Mouse (Mus musculus): Measurements from ENCODE around the gene Igsf9.

The Igsf9 gene

DNA sequence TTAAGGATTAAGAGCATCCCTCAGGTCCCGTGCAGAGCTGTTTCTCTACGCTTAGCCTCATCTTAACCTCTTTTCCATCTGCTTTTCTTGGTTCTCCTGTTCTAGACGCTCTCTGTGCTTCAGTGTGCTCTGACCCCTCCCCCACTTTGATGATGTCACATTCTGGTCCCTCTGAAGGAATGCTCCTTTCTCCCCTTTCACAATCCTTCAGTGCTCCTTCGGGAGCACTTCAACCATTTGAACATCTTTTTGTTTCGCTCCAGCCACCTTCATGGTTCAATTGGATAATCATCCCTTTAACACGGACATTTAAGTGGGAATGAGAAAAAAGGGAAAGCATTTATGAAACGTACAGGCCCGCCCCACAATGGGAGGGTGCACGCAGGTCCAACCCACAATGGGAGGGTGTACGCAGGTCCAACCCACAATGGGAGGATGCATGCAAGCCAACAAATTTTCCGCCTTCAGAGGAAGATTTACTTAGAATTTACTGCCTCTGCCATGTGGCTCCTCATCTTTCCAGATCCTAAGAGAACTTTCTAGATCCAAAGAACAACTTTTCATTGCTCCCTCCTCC, 13.2 kb upstream of the Igsf9 start:
- DNase-seq (ENCODE audit: low read depth, low spot score), result no peak

DNA sequence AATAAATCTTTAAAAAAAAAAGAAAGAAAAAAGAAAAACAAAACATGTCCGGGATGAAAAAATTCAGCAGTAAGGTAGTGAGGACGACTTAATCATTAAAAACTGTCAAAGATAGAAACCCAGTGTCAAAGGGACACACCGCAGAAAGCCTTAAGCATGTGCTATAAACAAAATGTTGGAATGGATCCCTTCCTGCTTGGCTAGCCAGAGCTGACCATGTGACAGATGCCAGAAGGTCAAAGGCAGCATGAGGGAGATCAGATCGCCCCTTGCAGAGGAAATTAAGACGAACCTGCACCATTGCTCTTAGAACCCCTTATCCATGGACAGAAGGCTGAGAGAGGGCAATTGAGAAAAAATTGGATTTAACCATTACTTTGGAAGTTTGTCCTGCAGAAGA, 12.2 kb upstream of the Igsf9 start:
- no peak for DNase-seq (ENCODE audit: low read depth, low spot score)

DNA sequence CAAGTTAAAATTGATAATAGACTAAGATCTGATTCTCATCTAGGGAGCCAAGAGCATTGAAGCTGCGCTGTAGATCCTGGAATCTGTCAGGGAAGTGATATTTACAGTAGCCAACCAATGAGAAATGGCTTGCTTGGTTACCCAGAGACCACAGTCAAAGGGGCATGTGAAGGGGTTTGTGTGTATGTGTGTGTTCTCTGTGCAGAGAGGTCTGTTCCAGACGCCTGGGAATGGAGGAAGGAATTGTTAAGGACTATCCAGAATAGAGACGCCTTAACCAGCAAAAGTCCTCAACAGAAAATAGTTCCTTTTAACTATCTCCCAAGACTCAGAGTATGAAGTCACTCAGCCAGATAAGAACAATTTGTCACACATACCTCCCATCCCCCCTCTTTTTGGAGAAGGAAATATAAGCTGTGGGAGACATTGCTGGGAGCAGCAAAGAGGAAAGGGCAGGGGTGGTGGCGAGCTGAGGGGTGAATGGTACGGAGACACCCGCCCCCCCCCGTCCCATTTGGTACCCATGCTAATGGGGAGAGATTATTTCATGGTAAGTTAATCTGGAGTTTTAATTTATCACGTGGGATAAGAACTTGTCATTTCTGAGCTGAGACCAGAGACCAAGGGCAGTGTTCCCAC, 11.7 kb upstream of the Igsf9 start:
- no peak for DNase-seq (ENCODE audit: low read depth, low spot score)

DNA sequence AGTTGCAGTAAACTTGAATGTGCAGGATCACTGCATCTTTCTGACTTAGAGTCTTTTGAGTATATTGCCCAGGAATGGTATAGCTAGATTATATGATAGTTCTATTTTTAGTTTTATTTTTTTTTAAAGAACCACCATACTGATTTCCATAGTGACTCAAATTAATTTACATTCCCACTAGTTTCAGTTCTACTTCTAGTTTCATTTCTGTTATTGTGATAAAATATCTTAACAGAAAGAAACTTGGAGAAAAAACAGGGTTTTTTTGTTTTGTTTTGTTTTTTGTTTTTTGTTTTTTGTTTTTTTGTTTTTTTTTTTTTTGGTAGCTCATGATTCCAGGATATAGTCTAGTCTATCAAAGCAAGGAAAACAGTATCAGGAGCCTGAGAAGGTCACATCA, 8.7 kb upstream of the Igsf9 start:
- no peak for DNase-seq (ENCODE audit: low read depth, low spot score)

DNA sequence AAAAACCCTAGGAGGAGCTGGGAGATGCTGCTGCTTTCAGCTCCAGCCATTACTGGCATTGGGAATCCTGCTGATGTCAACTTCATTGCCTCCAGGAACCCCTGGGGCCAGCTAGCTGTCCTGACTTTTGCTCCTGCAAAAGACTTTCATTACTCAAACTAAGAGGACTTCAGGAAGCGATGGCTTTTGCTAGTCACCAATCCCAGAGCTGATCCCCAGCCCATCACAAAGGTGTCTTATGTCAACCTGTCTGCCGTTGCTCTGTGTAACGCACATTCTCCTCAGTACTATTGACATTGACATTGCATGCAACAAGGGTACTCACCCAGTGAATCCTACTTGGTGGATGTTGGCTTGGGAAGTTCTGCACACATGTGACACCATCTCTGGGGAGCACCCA, 7.4 kb upstream of the Igsf9 start:
- no peak for DNase-seq (ENCODE audit: low read depth, low spot score)

DNA sequence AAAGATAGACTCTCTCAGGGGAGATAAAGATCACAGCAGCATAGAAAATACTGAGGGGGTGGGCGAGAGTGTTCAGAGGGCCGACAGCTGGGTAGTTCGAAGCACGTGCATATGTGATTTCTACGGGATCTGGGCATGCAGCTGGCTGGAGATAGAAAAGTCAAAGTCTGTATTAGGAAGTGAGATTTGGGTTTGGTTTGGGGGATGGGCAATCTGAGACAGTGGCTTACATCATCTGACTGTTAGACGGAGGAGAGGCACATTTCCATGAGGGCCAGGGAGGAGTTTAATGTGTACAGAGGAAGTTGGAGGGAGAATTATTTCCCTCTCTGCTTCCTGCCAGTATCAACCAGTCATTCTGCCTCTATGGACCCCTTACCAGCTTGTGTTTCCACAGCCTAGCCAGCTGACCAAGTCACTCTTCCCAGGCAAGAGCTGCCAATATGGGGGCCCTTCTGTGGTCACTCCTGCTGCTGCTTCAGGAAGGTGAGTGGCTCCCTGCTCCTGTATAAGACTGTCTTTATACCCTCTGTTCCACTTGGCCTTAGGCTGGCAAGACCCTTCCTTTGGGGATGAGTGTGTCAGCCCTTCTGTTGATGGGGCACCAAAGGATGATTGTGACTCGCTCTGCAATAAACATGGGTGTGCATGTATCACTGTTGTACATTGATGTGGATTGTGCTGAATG, 6.4 kb upstream of the Igsf9 start, which contains the start of gene Slamf9:
Gene Slamf9 (plus strand): TSS at position 305 of the 688 bp plus-strand sequence.
- no peak for DNase-seq (ENCODE audit: low read depth, low spot score)

DNA sequence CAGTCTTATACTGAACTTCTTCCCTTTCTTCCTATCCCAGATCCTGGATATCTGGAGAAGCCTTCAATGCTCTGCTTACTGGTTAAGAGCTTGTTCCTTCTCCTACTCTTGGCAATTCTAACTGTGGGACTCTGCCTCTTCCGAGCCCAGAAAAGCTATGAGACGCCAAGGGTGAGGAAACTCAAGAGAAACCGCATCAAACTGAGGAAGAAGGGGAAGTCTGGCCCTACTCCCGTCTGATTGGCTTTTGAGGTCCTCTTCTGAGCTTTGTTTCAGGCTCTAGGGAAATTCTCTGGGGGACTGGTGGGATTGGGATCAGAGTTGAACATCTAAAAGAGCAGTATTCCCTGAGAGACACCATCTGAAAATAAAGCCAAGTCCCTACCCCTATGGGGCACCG, 3.6 kb upstream of the Igsf9 start:
- no peak for DNase-seq (ENCODE audit: low read depth, low spot score)

DNA sequence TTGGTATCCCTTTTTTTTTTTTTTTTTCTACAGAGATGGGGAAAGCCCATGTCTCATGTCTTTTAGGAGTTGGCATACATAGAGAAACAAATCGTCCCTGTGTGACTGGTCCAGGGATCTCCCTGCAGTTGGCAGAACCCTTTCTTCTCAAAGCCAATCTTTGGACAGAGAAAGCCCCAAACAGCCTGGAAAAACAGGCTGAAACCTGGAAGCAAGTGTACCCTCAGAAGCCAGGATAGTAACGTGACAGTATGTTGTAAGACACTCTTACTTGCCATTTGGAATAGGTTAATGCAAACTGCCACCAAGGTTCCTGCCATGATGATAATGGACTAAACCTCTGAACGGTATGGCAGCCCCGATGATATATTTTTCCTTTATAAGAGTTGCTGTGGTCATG, 1.2 kb upstream of the Igsf9 start:
- DNase-seq (ENCODE audit: low read depth, low spot score), result no peak

DNA sequence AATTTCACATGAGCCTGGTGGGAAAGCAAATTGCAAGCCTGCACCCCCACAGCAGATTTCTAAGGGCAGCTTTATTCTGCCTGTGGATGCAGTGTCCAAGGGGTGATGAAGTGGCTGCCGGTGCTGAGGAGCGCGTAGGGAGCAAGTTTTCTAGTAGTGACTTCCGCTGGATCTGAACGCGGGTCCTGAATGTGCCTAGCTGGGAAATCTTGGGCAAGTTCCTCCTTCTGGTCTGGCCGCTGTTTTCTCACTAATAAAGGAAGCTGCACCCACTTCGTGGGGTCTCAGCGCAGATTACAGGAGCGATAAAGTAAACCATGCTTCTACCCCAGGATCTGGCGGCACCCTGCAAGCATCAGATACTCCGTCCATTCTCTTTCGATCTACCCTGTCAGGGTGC, 477 bp upstream of the Igsf9 start:
- no peak for DNase-seq (ENCODE audit: low read depth, low spot score)

DNA sequence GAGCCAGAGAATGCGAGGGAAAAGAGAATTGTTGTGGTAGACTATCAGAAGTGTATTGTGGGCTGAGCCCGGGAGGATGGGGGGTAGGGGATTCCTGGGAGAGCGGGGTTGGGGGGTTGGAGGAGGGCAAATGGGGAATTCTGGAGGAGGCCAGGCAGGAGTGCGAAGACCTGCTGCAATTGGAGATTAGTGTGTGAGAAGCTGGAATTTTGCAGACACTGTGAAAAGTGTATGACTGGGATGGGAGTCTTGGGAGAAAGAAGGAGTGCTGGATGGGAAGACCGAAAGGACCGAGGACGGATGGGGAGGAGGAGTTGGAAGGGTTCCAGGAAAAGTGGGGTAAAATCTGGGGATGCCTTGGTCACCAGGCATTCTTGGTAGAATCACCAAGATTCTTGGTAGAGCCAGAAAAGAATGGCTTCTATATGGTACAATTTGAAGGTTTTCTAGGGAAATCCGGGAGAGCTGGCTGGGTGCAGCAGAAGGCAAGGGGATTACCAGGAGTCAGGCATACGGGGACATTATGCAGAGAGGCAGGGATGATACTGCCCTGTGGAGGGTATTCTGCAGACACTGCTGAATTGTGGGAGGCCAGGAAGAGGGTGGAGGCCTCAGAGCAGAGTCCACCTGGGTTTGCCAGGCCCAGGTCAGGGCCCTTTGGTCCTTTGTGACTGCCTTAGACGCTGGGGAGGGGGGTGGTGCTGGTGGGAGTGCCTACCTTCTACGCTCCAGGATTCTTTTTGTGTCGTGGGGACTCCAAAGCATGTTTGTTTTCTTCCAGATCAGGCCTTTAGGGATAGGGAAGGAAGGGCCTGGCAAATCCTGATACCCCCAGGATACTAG, 1.2 kb downstream of the Igsf9 start:
- no peak for DNase-seq (ENCODE audit: low read depth, low spot score)

DNA sequence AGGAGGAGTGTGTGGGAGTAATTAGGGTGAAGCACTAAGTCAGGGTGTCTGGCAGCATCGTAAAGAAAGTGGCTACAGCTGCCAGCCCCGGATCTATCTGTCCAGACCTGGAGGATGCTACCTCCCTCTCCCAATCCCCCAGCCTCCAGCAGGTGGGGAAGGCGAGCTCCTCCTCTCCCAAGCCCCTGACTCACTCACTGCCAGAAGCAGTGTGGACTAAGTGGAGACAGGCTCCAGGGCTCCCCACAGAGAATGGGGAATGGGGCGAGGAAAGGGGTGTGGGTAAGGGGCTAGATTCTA, 1.7 kb downstream of the Igsf9 start:
- DNase-seq (ENCODE audit: low read depth, low spot score), result no peak

DNA sequence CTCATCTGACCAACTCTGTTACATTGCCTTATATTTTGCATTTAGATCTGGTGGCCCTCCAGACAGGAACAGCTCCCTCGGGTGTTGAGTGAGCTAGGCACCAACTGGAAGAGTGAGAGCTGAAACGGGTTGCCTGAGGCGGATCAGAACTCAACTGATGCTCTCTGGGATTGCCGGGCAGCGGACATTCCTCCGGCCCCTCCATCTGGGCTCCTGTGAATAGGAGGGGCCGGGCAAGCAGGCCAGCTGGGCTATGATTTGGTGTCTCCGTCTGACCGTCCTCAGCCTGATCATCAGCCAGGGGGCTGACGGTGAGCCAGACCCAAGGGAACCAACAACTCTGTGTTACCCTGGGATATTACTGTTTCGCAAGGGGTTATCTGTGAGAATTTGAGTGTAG, 2.6 kb downstream of the Igsf9 start:
- DNase-seq (ENCODE audit: low read depth, low spot score), result no peak

DNA sequence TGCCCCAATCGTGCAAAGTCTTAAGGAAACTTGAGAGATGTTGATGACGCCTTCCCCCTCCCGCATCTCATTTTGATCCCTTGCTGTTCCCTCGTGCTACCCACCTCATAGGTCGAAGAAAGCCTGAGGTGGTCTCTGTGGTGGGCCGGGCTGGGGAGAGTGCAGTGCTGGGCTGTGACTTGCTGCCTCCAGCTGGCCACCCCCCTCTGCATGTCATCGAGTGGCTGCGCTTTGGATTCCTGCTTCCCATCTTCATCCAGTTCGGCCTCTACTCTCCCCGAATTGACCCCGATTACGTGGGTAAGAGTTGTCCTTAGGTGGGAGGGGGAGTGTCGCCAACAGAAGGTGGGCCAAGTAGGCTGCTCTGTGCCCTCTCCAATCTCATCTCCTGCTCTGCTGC, 3.1 kb downstream of the Igsf9 start:
- no peak for DNase-seq (ENCODE audit: low read depth, low spot score)

DNA sequence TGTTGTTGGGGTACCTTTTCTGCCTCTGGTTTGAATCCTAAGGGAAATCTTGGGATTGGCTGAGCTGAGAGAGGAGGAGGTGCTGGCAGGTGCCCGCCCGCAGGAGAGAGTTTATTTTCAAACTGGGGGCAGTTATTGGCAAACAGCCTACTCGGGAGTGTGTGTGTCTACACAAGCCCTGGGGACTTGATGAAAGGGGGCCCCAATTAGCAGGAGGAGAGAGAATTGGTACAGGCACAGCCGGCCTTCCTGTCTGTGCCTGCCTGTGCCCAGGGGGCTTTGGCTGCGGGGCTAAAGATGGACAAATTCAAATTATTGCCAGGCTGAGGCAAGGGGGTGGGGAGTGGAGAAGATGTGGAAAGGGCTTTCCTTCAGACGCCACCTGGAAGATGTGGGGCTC, 4.2 kb downstream of the Igsf9 start:
- DNase-seq (ENCODE audit: low read depth, low spot score), result no peak

DNA sequence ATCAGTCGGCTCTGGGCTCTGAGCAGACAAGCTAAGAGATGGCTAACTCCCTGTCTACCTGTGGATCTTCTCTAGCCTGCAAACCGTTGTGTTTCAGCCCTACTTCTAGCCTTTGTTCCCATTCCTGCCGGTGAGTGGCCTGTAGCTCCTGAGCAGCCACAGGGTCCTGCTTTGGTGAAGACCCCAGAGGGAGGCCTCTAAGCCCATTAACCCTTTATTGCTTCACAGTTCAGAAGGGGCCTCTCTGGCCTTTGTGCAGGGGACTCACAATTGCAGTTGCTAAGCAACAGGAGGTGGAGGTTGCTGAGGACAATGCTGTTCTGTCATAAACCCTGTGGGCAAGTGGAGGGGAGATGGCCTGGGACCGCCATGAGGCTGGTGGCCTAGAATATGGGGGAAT, 4.6 kb downstream of the Igsf9 start:
- DNase-seq (ENCODE audit: low read depth, low spot score), result no peak

DNA sequence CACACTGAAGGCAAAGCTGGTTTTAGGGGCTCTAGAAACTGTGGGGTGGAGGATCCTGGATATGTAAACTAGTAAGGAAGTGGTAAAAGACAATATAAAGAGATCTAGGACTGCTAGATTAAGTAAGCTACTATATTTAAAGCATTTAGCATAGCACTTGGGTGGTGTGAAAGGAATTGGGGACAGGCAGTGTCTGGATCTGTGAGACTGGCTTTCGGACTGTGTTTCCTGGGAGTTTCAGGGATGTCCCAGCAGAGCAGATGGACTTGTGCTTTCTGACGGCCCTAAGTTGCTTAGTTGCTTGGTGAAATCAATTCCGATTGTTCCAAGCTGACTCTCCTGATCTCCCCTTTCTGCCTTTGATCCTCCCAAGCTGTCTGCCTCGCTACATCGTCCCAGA, 5.1 kb downstream of the Igsf9 start:
- DNase-seq (ENCODE audit: low read depth, low spot score), result no peak

DNA sequence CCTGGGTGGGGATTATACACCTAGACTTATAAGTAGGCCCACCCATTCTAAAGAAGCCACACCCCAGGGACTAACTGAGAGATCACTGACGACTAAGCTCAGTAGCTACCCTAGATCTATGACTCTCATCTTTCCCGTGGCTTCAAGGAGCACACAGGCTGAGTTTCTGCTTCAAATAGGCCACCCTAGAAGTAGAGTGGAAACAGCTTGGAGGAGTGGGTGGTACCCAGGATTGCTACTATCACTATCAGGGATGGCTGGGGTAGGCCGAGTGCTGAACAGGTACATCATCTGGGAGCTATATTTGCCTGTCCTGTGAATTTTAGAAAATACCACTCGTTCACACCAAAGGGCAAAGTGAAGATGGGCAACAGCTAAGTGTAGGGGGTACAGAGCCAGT, 6.3 kb downstream of the Igsf9 start:
- no peak for DNase-seq (ENCODE audit: low read depth, low spot score)

DNA sequence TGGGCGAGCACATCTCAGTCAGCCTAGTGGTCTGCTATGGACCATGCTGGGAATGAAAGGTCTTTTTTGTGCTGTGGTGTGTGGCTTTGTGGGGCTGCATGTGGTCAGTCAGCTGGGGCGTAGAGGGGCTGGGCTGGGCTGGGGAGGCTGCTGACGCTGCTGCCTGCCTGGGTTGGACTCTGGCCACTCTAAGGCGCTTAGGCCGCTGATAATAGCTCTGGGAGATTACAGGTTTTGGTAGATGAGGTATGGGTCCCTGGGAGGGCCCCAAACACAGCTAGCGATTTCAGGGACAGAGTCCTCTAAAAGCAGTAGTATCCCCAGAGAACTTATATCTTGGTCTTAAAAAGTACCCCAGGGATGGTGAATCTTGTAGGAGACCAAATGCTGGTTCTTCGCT, 7.2 kb downstream of the Igsf9 start:
- no peak for DNase-seq (ENCODE audit: low read depth, low spot score)

DNA sequence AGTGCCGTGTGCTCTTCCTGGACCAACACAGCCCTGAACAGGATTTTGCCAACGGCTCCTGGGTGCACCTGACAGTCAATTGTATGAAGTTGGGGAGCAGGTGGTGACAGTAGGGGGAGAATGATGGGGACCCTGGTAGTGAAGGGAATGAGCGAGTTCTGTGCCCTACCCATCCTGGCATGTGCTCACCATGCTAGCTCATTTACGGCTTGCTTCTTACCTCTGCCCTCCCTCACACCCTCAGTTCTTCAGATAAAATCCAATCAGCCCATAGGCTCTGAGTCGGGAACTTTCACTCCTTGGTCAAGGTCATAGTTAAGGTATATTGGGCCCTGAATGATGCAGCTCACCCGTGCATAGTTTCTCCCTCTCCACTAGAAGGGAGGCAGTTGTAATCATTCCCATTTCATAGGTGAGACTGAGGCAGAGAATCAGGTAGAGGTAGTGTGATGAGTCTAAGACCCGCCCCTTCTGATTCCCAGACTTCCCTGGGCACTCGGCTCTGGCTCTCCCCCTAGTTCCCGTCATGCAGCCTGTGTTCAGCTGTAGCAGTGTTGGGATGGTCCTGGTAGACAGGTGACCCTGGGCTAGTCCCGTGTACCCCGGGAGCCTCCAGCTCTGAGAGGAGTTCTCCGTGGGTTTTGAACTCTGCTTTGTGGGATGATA, 8.1 kb downstream of the Igsf9 start:
- DNase-seq (ENCODE audit: low read depth, low spot score), result no peak

DNA sequence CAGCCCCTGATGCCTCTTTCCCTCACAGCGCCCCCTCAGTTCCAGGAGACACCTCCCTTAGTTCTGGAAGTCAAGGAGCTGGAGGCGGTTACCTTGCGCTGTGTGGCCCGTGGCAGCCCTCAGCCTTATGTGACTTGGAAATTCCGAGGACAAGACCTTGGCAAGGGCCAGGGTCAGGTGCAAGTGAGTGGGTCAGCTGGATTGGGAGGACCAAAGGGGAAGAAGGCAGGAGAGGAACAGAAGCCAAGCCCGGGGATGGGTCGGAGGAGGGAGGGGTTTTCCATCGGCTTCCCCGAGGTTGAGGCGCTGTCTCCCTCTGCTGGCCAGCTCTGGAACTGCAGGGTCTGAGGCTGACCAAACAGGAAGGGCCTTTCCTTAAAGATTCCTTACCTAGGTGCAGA, 8.7 kb downstream of the Igsf9 start:
- DNase-seq (ENCODE audit: low read depth, low spot score), result peak; percentile 66

DNA sequence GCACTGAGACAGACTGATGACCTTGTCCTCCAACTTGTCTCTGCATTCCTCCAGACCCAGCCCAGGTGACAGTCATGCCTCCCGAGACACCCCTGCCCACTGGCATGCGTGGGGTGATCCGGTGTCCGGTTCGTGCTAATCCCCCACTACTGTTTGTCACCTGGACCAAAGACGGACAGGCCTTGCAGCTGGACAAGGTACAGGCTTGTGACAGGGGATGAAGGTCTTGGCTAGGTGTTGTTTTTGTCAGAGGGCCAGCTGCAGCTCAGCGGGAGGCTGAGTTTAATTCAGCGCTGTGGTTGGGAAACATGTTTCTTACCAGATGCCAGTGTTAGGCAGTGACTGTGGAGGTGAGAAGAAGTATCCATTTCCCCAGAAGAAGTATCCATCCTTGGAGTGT, 10.5 kb downstream of the Igsf9 start:
- no peak for DNase-seq (ENCODE audit: low read depth, low spot score)

DNA sequence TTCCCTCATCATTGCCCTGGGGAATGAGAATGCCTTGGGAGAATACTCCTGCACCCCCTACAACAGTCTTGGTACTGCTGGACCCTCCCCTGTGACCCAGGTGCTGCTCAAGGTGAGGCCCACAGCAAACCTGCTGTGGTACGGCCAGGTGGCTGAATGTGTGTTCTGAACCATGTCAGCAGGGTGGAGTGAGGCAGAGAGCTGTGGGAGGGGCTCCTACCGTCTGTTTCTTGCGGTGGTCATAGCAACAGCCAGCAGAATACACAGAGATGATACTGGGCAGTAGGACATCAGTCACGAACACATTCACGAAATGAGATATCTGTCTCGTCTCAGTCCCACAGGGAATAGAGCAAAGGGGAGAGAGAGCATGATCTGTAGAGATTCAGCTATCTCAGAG, 11.9 kb downstream of the Igsf9 start:
- no peak for DNase-seq (ENCODE audit: low read depth, low spot score)

Measured in retina, postnatal 7 days (tissue).